Mouse (Mus musculus): ENCODE measurements around the gene Acot7. TPM values are rescaled to one million over a fixed set of nuclear protein-coding genes. Genes with fewer than 3 reads are reported as not detected.

The Acot7 gene
- polyA plus RNA-seq, 1 experiment from 2014 or later = 276 TPM

DNA sequence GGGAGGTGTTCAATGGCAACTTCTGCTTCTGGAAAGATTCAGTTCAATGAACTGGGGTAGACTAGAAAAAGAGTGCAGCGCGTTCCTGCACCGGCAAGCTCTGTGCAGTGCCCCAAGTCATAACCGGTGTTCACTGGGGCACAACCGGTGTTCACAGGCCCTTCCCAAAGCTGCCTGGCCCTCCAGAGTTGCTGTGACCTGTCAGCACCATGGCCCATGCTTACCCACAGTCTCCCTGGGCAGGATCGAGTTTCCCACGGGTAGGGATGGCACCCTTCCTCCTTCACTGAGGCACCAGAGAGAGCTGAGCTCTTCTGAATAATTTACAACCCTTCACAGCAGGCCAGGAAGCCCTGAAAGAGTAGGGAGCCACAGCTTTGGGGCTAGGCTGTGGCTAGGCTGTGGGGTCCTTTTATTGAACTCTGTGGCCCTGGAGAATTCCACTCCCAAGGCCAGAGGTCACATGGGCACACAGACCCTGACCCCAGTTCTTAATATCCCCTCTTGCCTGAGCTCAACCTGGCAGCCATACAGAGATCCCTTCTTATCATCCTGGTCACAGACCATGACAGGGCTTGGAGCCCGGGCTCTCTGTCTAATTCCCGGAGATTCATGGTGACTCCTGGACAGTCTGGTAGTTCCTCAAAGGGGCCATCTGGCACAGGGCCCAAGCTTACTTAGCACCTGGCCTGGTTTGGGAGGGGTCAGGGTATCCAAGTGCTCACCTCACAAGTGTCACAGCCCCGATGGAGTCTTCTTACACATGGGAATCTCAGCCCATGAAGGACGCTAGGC, 31.7 kb upstream of the Acot7 start:
- H3K27ac ChIP-seq (replicated peaks; ENCODE audit: low read depth, low read length) = no peak overlapping the region
- WGBS = 63% methylated on average over 11 of the region's 11 CpGs
- H3K4me2 ChIP-seq (ENCODE audit: low read length) = no peak overlapping the region
- no peak overlapping the region for H3K4me3 ChIP-seq (replicated peaks; ENCODE audit: low read depth, low read length)
- H3K9me3 ChIP-seq (ENCODE audit: control insufficient read depth, low read length) = no peaks in the 10 kb centered on the region
- ATAC-seq (ENCODE audit: low FRiP score, low TSS enrichment) (no peak), DNase-seq (no peak)
- H3K4me1 ChIP-seq (ENCODE audit: control insufficient read depth, insufficient read depth, low read length) = no peaks in the 10 kb centered on the region
- no peak overlapping the region for H3K9ac ChIP-seq (replicated peaks; ENCODE audit: low read length)
- peaks cover 8% of the 10 kb centered on the region for H3K27me3 ChIP-seq (ENCODE audit: control insufficient read depth, insufficient read depth, low read length)
- H3K36me3 ChIP-seq (ENCODE audit: control insufficient read depth, insufficient read depth, low read length) = no peaks in the 10 kb centered on the region

DNA sequence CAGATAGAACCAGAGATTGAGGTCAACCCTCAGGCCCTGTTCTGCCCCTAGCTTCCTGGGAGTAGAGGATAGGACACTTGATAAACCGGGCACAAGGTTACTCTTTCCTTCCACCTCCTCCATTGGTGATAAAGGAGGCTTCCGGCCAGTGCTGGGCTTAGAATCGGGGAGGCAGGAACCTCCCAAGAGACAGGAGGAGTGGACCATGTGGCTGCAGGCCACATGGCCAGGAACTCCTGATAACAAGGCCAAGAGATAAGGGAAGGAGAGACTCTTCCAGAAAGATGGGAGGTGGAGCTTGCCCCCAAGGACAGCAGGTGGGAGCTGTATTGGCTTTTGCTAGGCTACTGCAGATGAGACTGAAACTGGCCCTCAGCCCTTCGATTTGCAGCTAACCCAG, 27.4 kb upstream of the Acot7 start:
- ATAC-seq (ENCODE audit: low FRiP score, low TSS enrichment) (no peak), DNase-seq (no peak)
- 80% methylated on average over 4 of the region's 4 CpGs for WGBS
- H3K36me3 ChIP-seq (ENCODE audit: control insufficient read depth, insufficient read depth, low read length) = no peaks in the 10 kb centered on the region
- H3K4me3 ChIP-seq (replicated peaks; ENCODE audit: low read depth, low read length) = no peak overlapping the region
- H3K27ac ChIP-seq (replicated peaks; ENCODE audit: low read depth, low read length) = no peak overlapping the region
- no peak overlapping the region for H3K4me2 ChIP-seq (ENCODE audit: low read length)
- peaks cover 6% of the 10 kb centered on the region; the same call in 1 of the 2 replicates for H3K4me1 ChIP-seq (ENCODE audit: control insufficient read depth, insufficient read depth, low read length)
- H3K27me3 ChIP-seq (ENCODE audit: control insufficient read depth, insufficient read depth, low read length) = peaks cover 40% of the 10 kb centered on the region
- no peak overlapping the region for H3K9ac ChIP-seq (replicated peaks; ENCODE audit: low read length)
- no peaks in the 10 kb centered on the region for H3K9me3 ChIP-seq (ENCODE audit: control insufficient read depth, low read length)

- Histone ChIP-seq H3K4me2 (ENCODE audit: low read length) (peak overlapping the region; percentile 41), H3K27ac (replicated peaks; ENCODE audit: low read depth, low read length) (no peak overlapping the region), H3K4me1 (ENCODE audit: control insufficient read depth, insufficient read depth, low read length) (peaks cover 6% of the 10 kb centered on the region; the same call in 1 of the 2 replicates), H3K9me3 (ENCODE audit: control insufficient read depth, low read length) (no peaks in the 10 kb centered on the region), H3K4me3 (replicated peaks; ENCODE audit: low read depth, low read length) (peak overlapping the region; percentile 20; the same call in 1 of the 2 replicates), H3K27me3 (ENCODE audit: control insufficient read depth, insufficient read depth, low read length) (peaks cover 40% of the 10 kb centered on the region), H3K9ac (replicated peaks; ENCODE audit: low read length) (no peak overlapping the region), H3K36me3 (ENCODE audit: control insufficient read depth, insufficient read depth, low read length) (no peaks in the 10 kb centered on the region)
- ATAC-seq (ENCODE audit: low FRiP score, low TSS enrichment) (no peak), DNase-seq (no peak)
- WGBS = 20% methylated on average over 7 of the region's 7 CpGs
Observed at GRCm38 (mm10) chr4:152151451-152151965, 26.4 kb upstream of the Acot7 start.

- peak within 1 kb of the TSS; percentile 41 for H3K4me2 ChIP-seq (ENCODE audit: low read length)
- no peaks in the 10 kb centered on the region for H3K9me3 ChIP-seq (ENCODE audit: control insufficient read depth, low read length)
- no peak within 1 kb of the TSS for H3K27ac ChIP-seq (replicated peaks; ENCODE audit: low read depth, low read length)
- H3K27me3 ChIP-seq (ENCODE audit: control insufficient read depth, insufficient read depth, low read length) = peaks cover 40% of the 10 kb centered on the region
- peak within 1 kb of the TSS; percentile 20 for H3K4me3 ChIP-seq (replicated peaks; ENCODE audit: low read depth, low read length)
- peaks cover 6% of the 10 kb centered on the region; the same call in 1 of the 2 replicates for H3K4me1 ChIP-seq (ENCODE audit: control insufficient read depth, insufficient read depth, low read length)
- 1% methylated on average over 57 of the region's 57 CpGs for WGBS
- H3K36me3 ChIP-seq (ENCODE audit: control insufficient read depth, insufficient read depth, low read length) = no peaks in the 10 kb centered on the region
- no peak for ATAC-seq (ENCODE audit: low FRiP score, low TSS enrichment)
- H3K9ac ChIP-seq (replicated peaks; ENCODE audit: low read length) = 0 out of 2 replicates have a peak within 1 kb of the TSS, but pooled peaks have one; percentile 23
- DNase-seq = peak; percentile 61
Observed at GRCm38 (mm10) chr4:152151966-152152544, 25.9 kb upstream of the Acot7 start, which contains the start of gene Espn. Espn (minus strand) TSS chr4:152152371.

GRCm38 (mm10) chr4:152153771-152154177, 24.2 kb upstream of the Acot7 start:
- Histone ChIP-seq H3K36me3 (ENCODE audit: control insufficient read depth, insufficient read depth, low read length) (no peaks in the 10 kb centered on the region), H3K9me3 (ENCODE audit: control insufficient read depth, low read length) (no peaks in the 10 kb centered on the region), H3K27ac (replicated peaks; ENCODE audit: low read depth, low read length) (no peak overlapping the region), H3K4me3 (replicated peaks; ENCODE audit: low read depth, low read length) (0 out of 2 replicates have a peak overlapping the region, but pooled peaks have one; percentile 3), H3K27me3 (ENCODE audit: control insufficient read depth, insufficient read depth, low read length) (peaks cover 57% of the 10 kb centered on the region), H3K4me1 (ENCODE audit: control insufficient read depth, insufficient read depth, low read length) (peaks cover 11% of the 10 kb centered on the region; the same call in 1 of the 2 replicates), H3K4me2 (ENCODE audit: low read length) (peak overlapping the region; percentile 38), H3K9ac (replicated peaks; ENCODE audit: low read length) (no peak overlapping the region)
- DNase-seq (peak; percentile 85), ATAC-seq (ENCODE audit: low FRiP score, low TSS enrichment) (no peak)
- WGBS = 2% methylated on average over 23 of the region's 23 CpGs

- H3K27me3 ChIP-seq (ENCODE audit: control insufficient read depth, insufficient read depth, low read length) = peaks cover 70% of the 10 kb centered on the region
- H3K9me3 ChIP-seq (ENCODE audit: control insufficient read depth, low read length) = no peaks in the 10 kb centered on the region
- DNase-seq (no peak), ATAC-seq (ENCODE audit: low FRiP score, low TSS enrichment) (no peak)
- H3K4me1 ChIP-seq (ENCODE audit: control insufficient read depth, insufficient read depth, low read length) = peaks cover 11% of the 10 kb centered on the region; the same call in 1 of the 2 replicates
- no peak overlapping the region for H3K9ac ChIP-seq (replicated peaks; ENCODE audit: low read length)
- H3K4me3 ChIP-seq (replicated peaks; ENCODE audit: low read depth, low read length) = no peak overlapping the region
- 74% methylated on average over 4 of the region's 4 CpGs for whole genome bisulfite sequencing
- no peak overlapping the region for H3K4me2 ChIP-seq (ENCODE audit: low read length)
- H3K27ac ChIP-seq (replicated peaks; ENCODE audit: low read depth, low read length) = no peak overlapping the region
- H3K36me3 ChIP-seq (ENCODE audit: control insufficient read depth, insufficient read depth, low read length) = no peaks in the 10 kb centered on the region
Observed at GRCm38 (mm10) chr4:152155019-152155418, 22.9 kb upstream of the Acot7 start.

GRCm38 (mm10) chr4:152157779-152158584, 20.0 kb upstream of the Acot7 start:
- Histone ChIP-seq H3K36me3 (ENCODE audit: control insufficient read depth, insufficient read depth, low read length) (no peaks in the 10 kb centered on the region), H3K9ac (replicated peaks; ENCODE audit: low read length) (no peak overlapping the region; the same call in 1 of the 2 replicates), H3K27ac (replicated peaks; ENCODE audit: low read depth, low read length) (no peak overlapping the region), H3K4me1 (ENCODE audit: control insufficient read depth, insufficient read depth, low read length) (0 out of 2 replicates have a peak, but pooled peaks cover 5% of the 10 kb centered on the region), H3K27me3 (ENCODE audit: control insufficient read depth, insufficient read depth, low read length) (peaks cover 71% of the 10 kb centered on the region), H3K9me3 (ENCODE audit: control insufficient read depth, low read length) (no peaks in the 10 kb centered on the region), H3K4me2 (ENCODE audit: low read length) (peak overlapping the region; percentile 9; the same call in 1 of the 2 replicates), H3K4me3 (replicated peaks; ENCODE audit: low read depth, low read length) (no peak overlapping the region)
- WGBS = 18% methylated on average over 21 of the region's 21 CpGs
- DNase-seq (peak; percentile 56), ATAC-seq (ENCODE audit: low FRiP score, low TSS enrichment) (no peak)

Data from midbrain, embryonic 14.5 days (tissue).